Mouse (Mus musculus) liver, adult 2 months (tissue): ENCODE measurements at regions not wholly inside any gene's neighbourhood (a gene's known extent, or its start where the extent isn't known, plus 50 kb on each side); places are given as distances from the start of the nearest gene placed in this dataset.

ENCODE experiments used
- CTCF ChIP-seq: fragments of 200-500 bp; IDR thresholded peaks from 2 replicates; pipeline ENCODE4 v1.5.1; 2011; ENCODE audit warnings: low read depth, low read length, control low read depth
- POLR2A ChIP-seq: fragments of 200-500 bp; IDR thresholded peaks from 2 replicates; pipeline ENCODE4 v1.6.1; 2011; ENCODE audit warnings: low read length, control low read depth; ENCODE audit not compliant: insufficient read depth; ENCODE audit errors: extremely low read depth

DNA sequence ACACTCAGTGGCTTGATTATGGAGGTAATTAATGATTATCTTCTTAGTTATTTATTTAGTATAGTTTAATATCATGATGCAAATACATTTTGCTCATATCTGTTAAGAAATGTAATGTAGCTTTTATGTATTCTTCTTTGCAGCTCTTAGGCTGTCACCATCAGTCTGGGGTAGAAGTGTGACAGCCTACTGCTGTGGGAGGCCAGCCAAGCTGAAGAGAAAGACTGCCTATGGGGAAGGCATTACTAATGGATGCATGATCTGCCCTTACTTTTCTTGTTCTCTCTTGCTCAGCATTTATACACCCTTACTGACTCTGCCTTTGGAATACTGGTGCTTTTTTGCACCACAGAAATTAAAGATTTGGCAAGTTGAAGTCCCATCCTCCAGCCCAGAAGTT lies 362.8 kb upstream of the Stxbp6 start:
- TF ChIP-seq CTCF = no peak
- TF ChIP-seq POLR2A = no peak
